Mouse (Mus musculus) neural tube, embryonic 12.5 days (tissue): ENCODE data around the gene Alg1. TPM values are rescaled to one million over a fixed set of nuclear protein-coding genes. Genes with fewer than 3 reads are reported as not detected.

Source experiments
- ATAC-seq: fragments of 200-750 bp; cut with Nextera tagmentation; 2 replicates; pipeline ENCODE4 v1.8.0; 2017; ENCODE audit warnings: low read depth, mild to moderate bottlenecking, moderate TSS enrichment, moderate library complexity; ENCODE audit not compliant: low FRiP score
- H3K27ac ChIP-seq: fragments of 300-500 bp; sonication (generic); 2 replicates; pipeline ENCODE4 v1.5.1; 2016
- H3K27me3 ChIP-seq: fragments of 300-500 bp; sonication (generic); replicated peaks from 2 replicates; pipeline ENCODE4 v1.6.1; 2016; ENCODE audit warnings: mild to moderate bottlenecking
- H3K36me3 ChIP-seq: fragments of 300-500 bp; sonication (generic); 2 replicates; pipeline ENCODE4 v1.6.1; 2016; ENCODE audit warnings: mild to moderate bottlenecking
- H3K4me1 ChIP-seq: fragments of 300-500 bp; sonication (generic); 2 replicates; pipeline ENCODE4 v1.6.1; 2016
- H3K4me2 ChIP-seq: fragments of 300-500 bp; sonication (generic); replicated peaks from 2 replicates; pipeline ENCODE4 v1.6.1; 2016; ENCODE audit warnings: mild to moderate bottlenecking
- H3K4me3 ChIP-seq: fragments of 300-500 bp; sonication (generic); 2 replicates; pipeline ENCODE4 v1.5.1; 2016
- H3K9ac ChIP-seq: fragments of 300-500 bp; sonication (generic); 2 replicates; pipeline ENCODE4 v1.6.1; 2016; ENCODE audit warnings: mild to moderate bottlenecking
- H3K9me3 ChIP-seq: fragments of 300-500 bp; sonication (generic); 2 replicates; pipeline ENCODE4 v1.6.1; 2016; ENCODE audit warnings: mild to moderate bottlenecking
- WGBS: fragments of 180-500 bp; shearing (Covaris S2); methylation state at CpG from one replicate; pipeline ENCODE4 v1.1.7; 2016; 5-methylcytosine and 5-hydroxymethylcytosine counted together
- polyA plus RNA-seq: library from polyadenylated mRNA; unstranded; fragments of >200 nt; fragmentation: Nextera tagmentation; extraction: Ambion mirVana; gene quantifications from 2 replicates; pipeline ENCODE4 v1.2.1, GENCODE M21; 2016

The Alg1 gene
- polyA plus RNA-seq, 1 experiment from 2014 or later, result 33.7 TPM

GRCm38 (mm10) chr16:5244411-5244810 lies 11.0 kb downstream of the Alg1 start:
- Histone ChIP-seq H3K4me1 (no peaks in the 10 kb centered on the region), H3K4me2 (no peak overlapping the region), H3K4me3 (no peak overlapping the region), H3K36me3 (peaks cover 71% of the 10 kb centered on the region), H3K27me3 (no peaks in the 10 kb centered on the region), H3K9me3 (no peaks in the 10 kb centered on the region), H3K27ac (no peak overlapping the region), H3K9ac (no peak overlapping the region)
- WGBS, result 38% methylated on average over 7 of the region's 7 CpGs
- ATAC-seq, result no peak

DNA sequence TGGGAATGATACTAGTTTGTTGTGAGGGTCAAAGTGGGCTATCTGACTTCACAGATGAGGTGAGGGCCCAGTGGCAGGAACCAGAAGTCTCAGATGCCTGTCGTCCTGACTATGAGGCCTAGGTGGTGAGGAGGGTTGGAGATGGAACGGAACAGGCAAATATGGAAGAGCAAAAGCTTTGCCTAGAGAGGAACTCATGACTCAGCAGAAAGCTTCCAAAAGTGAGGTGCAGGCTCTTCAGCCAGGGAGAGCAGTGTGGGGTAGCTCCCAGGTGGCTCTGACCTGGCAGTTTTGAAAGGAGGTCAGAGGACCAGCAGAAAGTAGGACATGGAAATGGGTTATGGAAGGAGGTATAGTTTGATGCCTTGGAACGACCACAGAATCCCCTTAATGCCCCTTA lies 17.5 kb downstream of the Alg1 start:
- WGBS, result 89% methylated on average over 3 of the region's 3 CpGs

GRCm38 (mm10) chr16:5252260-5252659 lies 18.8 kb downstream of the Alg1 start:
- Histone ChIP-seq H3K9me3 (no peaks in the 10 kb centered on the region), H3K4me2 (no peak overlapping the region), H3K27ac (no peak overlapping the region), H3K4me1 (peaks cover 13% of the 10 kb centered on the region; the same call in 1 of the 2 replicates), H3K27me3 (no peaks in the 10 kb centered on the region), H3K36me3 (peaks cover 20% of the 10 kb centered on the region), H3K4me3 (no peak overlapping the region), H3K9ac (no peak overlapping the region)
- WGBS, result 94% methylated on average over 2 of the region's 2 CpGs
- no peak for ATAC-seq

More for the DNA sequence above, 17.5 kb downstream of the Alg1 start:
- H3K27me3 ChIP-seq, result no peaks in the 10 kb centered on the region
- H3K4me2 ChIP-seq, result no peak overlapping the region
- no peak for ATAC-seq
- H3K9me3 ChIP-seq, result no peaks in the 10 kb centered on the region
- no peak overlapping the region for H3K27ac ChIP-seq
- no peak overlapping the region for H3K9ac ChIP-seq
- H3K4me1 ChIP-seq, result peaks cover 13% of the 10 kb centered on the region; the same call in 1 of the 2 replicates
- peaks cover 28% of the 10 kb centered on the region for H3K36me3 ChIP-seq
- no peak overlapping the region for H3K4me3 ChIP-seq

- peak overlapping the region; percentile 59; the same call in 1 of the 2 replicates for H3K9ac ChIP-seq
- peak overlapping the region; percentile 79 for H3K4me2 ChIP-seq
- H3K9me3 ChIP-seq, result no peaks in the 10 kb centered on the region
- peak; percentile 30; the same call in 1 of the 2 replicates for ATAC-seq
- H3K27ac ChIP-seq, result no peak overlapping the region
- H3K27me3 ChIP-seq, result no peaks in the 10 kb centered on the region
- 6% methylated on average over 15 of the region's 15 CpGs for WGBS
- no peaks in the 10 kb centered on the region for H3K36me3 ChIP-seq
- peaks cover 13% of the 10 kb centered on the region; the same call in 1 of the 2 replicates for H3K4me1 ChIP-seq
- peak overlapping the region; percentile 57; the same call in 1 of the 2 replicates for H3K4me3 ChIP-seq
Observed at GRCm38 (mm10) chr16:5254346-5255025, 21.1 kb downstream of the Alg1 start.

DNA sequence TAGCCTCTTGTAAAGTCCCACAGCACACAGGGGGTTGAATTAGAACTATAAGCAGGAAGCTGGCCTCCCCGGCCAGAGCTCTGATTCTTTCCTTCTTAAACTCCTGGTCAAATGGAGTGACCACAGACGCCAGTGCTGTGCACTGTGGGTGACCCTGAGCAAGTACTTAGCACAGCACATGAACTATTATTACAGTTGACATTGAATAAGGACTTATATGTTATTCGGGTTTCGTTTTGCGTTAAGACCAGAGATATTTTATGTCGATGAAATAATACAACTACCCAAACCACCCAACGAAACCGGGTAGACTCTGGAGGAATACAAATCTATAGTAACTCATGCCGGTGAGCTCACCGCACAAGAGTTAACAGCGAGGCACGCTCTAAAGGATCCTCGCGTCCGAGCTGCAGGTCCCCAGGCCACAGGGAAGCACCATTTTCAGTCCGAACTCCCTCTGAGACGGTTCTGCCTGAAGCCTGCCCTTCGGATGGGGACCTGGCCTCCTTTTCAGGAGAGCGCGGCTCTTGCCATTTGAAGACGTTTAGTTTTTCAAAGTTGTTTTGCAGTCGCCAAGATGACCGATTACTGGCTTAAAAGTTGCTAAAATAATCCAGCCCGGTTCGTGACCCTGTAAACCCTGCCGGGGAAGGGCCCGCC lies 21.8 kb downstream of the Alg1 start:
- peak; percentile 31 for ATAC-seq

GRCm38 (mm10) chr16:5255779-5256496 lies 22.5 kb downstream of the Alg1 start, which contains the start of gene Eef2kmt:
Gene Eef2kmt, minus strand, starts transcription at chr16:5255983.
- WGBS, result 3% methylated on average over 57 of the region's 57 CpGs
- peak within 1 kb of the TSS; percentile 59 for H3K9ac ChIP-seq
- H3K4me3 ChIP-seq, result peak within 1 kb of the TSS; percentile 57
- H3K4me1 ChIP-seq, result peaks cover 13% of the 10 kb centered on the region; the same call in 1 of the 2 replicates
- no peaks in the 10 kb centered on the region for H3K27me3 ChIP-seq
- peak; percentile 94 for ATAC-seq
- peak within 1 kb of the TSS; percentile 79 for H3K4me2 ChIP-seq
- H3K9me3 ChIP-seq, result no peaks in the 10 kb centered on the region
- H3K36me3 ChIP-seq, result no peaks in the 10 kb centered on the region
- H3K27ac ChIP-seq, result 0 out of 2 replicates have a peak within 1 kb of the TSS, but pooled peaks have one; percentile 16

More for the DNA sequence above, 21.8 kb downstream of the Alg1 start:
- WGBS, result 2% methylated on average over 27 of the region's 27 CpGs
- peak overlapping the region; percentile 57 for H3K4me3 ChIP-seq
- H3K4me2 ChIP-seq, result peak overlapping the region; percentile 79
- H3K36me3 ChIP-seq, result no peaks in the 10 kb centered on the region
- peak overlapping the region; percentile 59 for H3K9ac ChIP-seq
- peaks cover 13% of the 10 kb centered on the region; the same call in 1 of the 2 replicates for H3K4me1 ChIP-seq
- H3K9me3 ChIP-seq, result no peaks in the 10 kb centered on the region
- no peaks in the 10 kb centered on the region for H3K27me3 ChIP-seq
- 0 out of 2 replicates have a peak overlapping the region, but pooled peaks have one; percentile 16 for H3K27ac ChIP-seq

GRCm38 (mm10) chr16:5263156-5263555 lies 29.7 kb downstream of the Alg1 start:
- Histone ChIP-seq H3K9me3 (no peaks in the 10 kb centered on the region), H3K4me2 (no peak overlapping the region), H3K4me3 (no peak overlapping the region), H3K4me1 (no peaks in the 10 kb centered on the region), H3K27me3 (no peaks in the 10 kb centered on the region), H3K9ac (no peak overlapping the region), H3K36me3 (no peaks in the 10 kb centered on the region), H3K27ac (no peak overlapping the region)
- 86% methylated on average over 8 of the region's 8 CpGs for WGBS
- ATAC-seq, result no peak

DNA sequence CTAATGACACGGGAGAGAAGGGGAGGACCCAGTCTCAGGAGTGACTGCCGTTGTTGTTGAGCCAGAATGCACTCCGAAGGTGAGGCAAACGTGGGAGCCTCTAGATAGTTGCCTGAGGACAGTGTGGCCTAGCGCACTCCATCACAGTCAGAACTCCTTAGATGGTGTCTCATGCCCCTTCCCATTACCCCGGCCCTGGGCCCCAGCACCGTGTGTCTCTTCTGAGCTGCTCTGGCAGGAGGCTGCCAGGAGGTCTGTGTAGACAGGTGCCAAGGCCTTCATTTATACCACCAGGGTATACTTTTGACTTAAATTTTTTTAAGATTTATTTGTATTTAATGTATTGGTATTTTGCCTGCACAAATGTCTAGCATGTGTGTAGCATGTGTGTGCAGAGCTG lies 30.5 kb downstream of the Alg1 start:
- WGBS, result 87% methylated on average over 7 of the region's 7 CpGs
- no peaks in the 10 kb centered on the region for H3K27me3 ChIP-seq
- H3K36me3 ChIP-seq, result no peaks in the 10 kb centered on the region
- H3K9me3 ChIP-seq, result no peaks in the 10 kb centered on the region
- no peak overlapping the region for H3K4me2 ChIP-seq
- no peak overlapping the region for H3K4me3 ChIP-seq
- no peak overlapping the region for H3K27ac ChIP-seq
- ATAC-seq, result no peak
- no peak overlapping the region for H3K9ac ChIP-seq
- H3K4me1 ChIP-seq, result no peaks in the 10 kb centered on the region

DNA sequence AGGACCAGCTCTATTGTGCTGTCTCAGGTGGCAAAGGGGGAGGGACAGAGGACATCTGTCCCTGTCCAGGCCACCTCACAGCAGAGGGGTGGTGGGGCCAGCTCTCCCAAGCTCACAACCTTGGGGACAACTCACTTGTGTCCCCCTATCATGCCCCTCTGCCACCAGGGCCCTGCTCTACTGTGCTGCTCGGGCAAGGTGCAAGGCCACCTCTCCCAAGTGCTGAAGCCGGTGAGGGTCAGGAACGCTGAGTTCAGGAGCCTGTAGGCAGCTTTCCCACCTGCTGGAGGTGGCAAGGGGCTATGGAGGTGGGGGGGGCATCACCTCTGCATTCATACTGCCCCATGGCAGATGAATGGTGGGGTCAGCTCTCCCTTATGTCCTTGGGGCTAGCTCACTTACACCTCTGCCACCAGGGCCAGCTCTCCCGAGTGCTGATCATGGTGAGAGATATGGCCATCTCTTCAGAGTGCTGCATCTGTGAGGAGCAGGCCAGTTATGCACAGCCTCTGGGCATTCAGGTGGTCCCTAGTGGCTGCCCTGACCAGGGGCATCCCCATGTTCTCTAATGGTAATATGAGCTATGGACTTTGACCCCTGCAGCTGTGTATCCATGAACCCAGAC lies 38.1 kb downstream of the Alg1 start:
- H3K4me2 ChIP-seq, result no peak overlapping the region
- H3K36me3 ChIP-seq, result no peaks in the 10 kb centered on the region
- no peaks in the 10 kb centered on the region for H3K27me3 ChIP-seq
- 86% methylated on average over 4 of the region's 4 CpGs for WGBS
- H3K9me3 ChIP-seq, result no peaks in the 10 kb centered on the region
- ATAC-seq, result no peak
- no peaks in the 10 kb centered on the region for H3K4me1 ChIP-seq
- no peak overlapping the region for H3K9ac ChIP-seq
- no peak overlapping the region for H3K27ac ChIP-seq
- H3K4me3 ChIP-seq, result no peak overlapping the region

DNA sequence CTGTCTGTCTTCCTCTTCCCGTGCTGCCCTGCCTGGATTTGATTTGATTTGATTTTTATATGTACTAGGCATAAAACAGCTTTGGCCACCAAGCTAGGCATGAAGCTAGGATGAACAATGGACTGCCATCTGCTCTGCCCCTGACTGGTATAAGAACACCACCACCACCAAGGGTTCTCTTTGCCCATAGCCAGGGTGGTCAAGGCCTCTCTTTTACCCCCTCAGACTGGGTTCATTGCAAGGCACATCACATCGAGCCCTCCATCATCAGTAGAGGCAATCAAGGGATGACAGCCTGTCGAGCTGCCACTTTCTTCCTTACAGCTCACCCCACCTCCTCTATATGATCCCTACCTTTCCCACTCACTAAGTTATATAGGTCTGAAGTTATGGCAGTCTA lies 39.0 kb downstream of the Alg1 start:
- no peaks in the 10 kb centered on the region for H3K9me3 ChIP-seq
- H3K4me3 ChIP-seq, result no peak overlapping the region
- H3K4me2 ChIP-seq, result no peak overlapping the region
- ATAC-seq, result no peak
- no peak overlapping the region for H3K27ac ChIP-seq
- H3K36me3 ChIP-seq, result no peaks in the 10 kb centered on the region
- no peak overlapping the region for H3K9ac ChIP-seq
- H3K27me3 ChIP-seq, result no peaks in the 10 kb centered on the region
- H3K4me1 ChIP-seq, result no peaks in the 10 kb centered on the region
- 77% methylated on average over 3 of the region's 3 CpGs for WGBS

DNA sequence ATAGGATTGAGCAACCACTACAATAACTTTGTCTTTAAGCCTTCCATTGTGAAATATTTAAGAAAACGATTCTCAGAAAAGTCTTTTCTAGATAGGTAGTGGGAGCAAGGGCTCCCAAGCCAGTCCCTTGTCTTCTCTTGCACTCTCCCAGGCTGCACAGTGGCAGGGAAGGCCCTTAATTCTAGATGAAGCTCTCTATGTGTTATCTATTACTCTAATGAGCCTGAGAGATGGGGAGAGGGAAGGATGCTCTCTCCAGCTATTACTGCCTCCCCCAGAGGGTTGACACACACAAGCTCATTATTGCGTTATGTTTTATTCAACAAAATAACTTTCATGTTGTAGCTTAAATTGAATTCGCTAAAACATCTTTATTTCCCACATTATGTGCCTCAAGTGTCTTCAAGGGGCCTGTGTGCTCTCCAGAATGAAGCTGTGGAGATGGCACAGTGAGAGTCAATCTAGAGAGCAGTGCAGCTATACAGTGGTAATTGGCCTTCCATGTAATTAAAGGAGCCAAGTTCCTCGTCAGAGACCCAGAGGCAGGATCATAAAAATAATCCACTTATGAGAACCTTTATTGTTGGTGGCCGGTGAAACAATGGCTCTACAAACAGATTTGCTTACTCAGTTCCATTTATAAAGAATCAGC lies 46.3 kb downstream of the Alg1 start:
- Histone ChIP-seq H3K27me3 (no peaks in the 10 kb centered on the region), H3K4me2 (no peak overlapping the region), H3K36me3 (no peaks in the 10 kb centered on the region), H3K4me1 (no peaks in the 10 kb centered on the region), H3K4me3 (no peak overlapping the region), H3K9ac (no peak overlapping the region), H3K9me3 (no peaks in the 10 kb centered on the region), H3K27ac (no peak overlapping the region)
- no peak for ATAC-seq
- WGBS, result 77% methylated on average over 5 of the region's 5 CpGs
